Mouse (Mus musculus) C2C12 (cell line): ENCODE results near the gene Kif26b.

Experiments used
- CTCF ChIP-seq: IDR thresholded peaks from one replicate; pipeline ENCODE4 v1.5.1; 2011; ENCODE audit not compliant: control insufficient read depth, insufficient read depth, insufficient read length
- MYOD1 ChIP-seq: IDR thresholded peaks from one replicate; pipeline ENCODE4 v1.6.1; 2011; ENCODE audit warnings: low read depth; ENCODE audit not compliant: control insufficient read depth, insufficient read length
- MYOG ChIP-seq: IDR thresholded peaks from one replicate; pipeline ENCODE4 v1.6.1; 2011; ENCODE audit not compliant: control insufficient read depth, insufficient read length; ENCODE audit errors: extremely low read depth

DNA sequence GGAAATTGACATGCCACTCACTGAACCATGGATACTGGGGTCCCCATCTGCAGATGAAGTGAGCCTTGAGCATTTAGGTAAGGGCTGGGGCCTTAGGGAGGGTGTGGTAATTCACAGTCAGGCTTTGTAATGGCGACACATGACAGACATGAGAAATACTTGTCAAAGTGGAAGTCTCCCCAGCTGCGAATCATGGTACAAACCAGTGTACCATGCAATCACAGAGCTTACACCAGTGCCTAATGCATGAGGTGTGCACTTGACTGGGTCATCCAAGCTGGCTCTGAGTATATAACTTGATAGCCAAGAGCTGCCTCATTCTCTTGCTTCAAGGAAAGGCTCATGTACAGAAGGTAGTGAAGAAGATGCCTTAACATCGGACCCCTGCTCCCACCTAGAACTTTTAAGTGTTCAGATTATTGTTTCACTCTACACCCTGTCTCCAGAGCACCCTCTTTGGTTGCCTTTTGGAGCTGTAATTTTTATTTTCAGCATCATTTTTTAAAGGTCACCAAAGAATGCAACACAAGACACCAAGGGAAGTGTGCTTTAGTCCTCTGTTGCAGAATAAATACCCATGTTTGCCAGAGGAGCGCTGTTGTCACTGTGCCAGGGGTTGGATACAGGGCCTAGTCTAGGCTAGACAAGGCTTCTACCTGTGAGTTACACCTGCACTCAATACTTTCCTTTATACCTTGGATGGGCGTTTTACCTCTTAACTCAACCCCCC, 43.6 kb upstream of the Kif26b start:
- TF ChIP-seq CTCF (no peak), MYOD1 (no peak), MYOG (no peak)
